Mouse (Mus musculus) CH12.LX (cell line): Measurements from ENCODE around the gene Tspo2. TPM values are rescaled to one million over a fixed set of nuclear protein-coding genes. Genes with fewer than 3 reads are reported as not detected.

Experiments
- DNase-seq: peaks from one replicate; pipeline ENCODE4 v3.0.0-alpha.2; 2013; ENCODE audit errors: extremely low read depth
- H3K27ac ChIP-seq: 2 replicates; pipeline ENCODE4 v1.5.1; 2012; ENCODE audit warnings: low read depth, mild to moderate bottlenecking, control low read depth, moderate library complexity; ENCODE audit not compliant: insufficient read depth
- H3K27me3 ChIP-seq: replicated peaks from 2 replicates; pipeline ENCODE3; 2012; ENCODE audit warnings: inconsistent platforms
- H3K36me3 ChIP-seq, 2 experiments: replicated peaks in 1 of 2; 2 replicates each; pipeline versions ENCODE3 to v1.6.1; 2012; ENCODE audit warnings: inconsistent platforms in 1 of 2, low read length in 1 of 2, mild to moderate bottlenecking in 1 of 2, mixed read lengths in 1 of 2, moderate library complexity in 1 of 2; ENCODE audit not compliant: control insufficient read depth in 1 of 2, insufficient read depth in 1 of 2
- H3K4me1 ChIP-seq, 2 experiments: 2 replicates each; pipeline ENCODE4 v1.6.1; 2012; ENCODE audit warnings: inconsistent platforms in 1 of 2, moderate library complexity in 1 of 2; ENCODE audit not compliant: insufficient read depth in 2 of 2, control insufficient read depth in 1 of 2
- H3K4me2 ChIP-seq: 2 replicates; pipeline ENCODE4 v1.6.1; 2012; ENCODE audit warnings: low read depth, mild to moderate bottlenecking, control low read depth; ENCODE audit not compliant: poor library complexity, insufficient read depth, severe bottlenecking
- H3K4me3 ChIP-seq, 3 experiments: fragments of 150-350 bp in 1 of 3; sonication (generic) in 1 of 3; replicated peaks in 1 of 3; 2 replicates each; pipeline versions ENCODE3 to v1.5.1; 2011 to 2012; ENCODE audit warnings: low read depth in 2 of 3, low read length in 2 of 3, mild to moderate bottlenecking in 2 of 3, moderate library complexity in 2 of 3, control low read depth in 1 of 3, improper control_type of control experiment in 1 of 3, inconsistent platforms in 1 of 3, mixed read lengths in 1 of 3; ENCODE audit not compliant: poor library complexity in 1 of 3
- H3K79me2 ChIP-seq: replicated peaks from 2 replicates; pipeline ENCODE4 v1.6.1; 2012; ENCODE audit warnings: mild to moderate bottlenecking, moderate library complexity; ENCODE audit not compliant: control insufficient read depth, poor library complexity, insufficient read depth, severe bottlenecking; ENCODE audit errors: extremely low read depth
- H3K9ac ChIP-seq: 2 replicates; pipeline ENCODE4 v1.6.1; 2012; ENCODE audit warnings: low read depth, mild to moderate bottlenecking, control low read depth, moderate library complexity; ENCODE audit not compliant: insufficient read depth
- H3K9me3 ChIP-seq: replicated peaks from 2 replicates; pipeline ENCODE3; 2012; ENCODE audit warnings: low read length, inconsistent platforms, mixed read lengths
- CHD1 ChIP-seq: IDR thresholded peaks from 2 replicates; pipeline ENCODE4 v1.6.1; 2012; ENCODE audit warnings: low read depth, low read length, improper control_type of control experiment, inconsistent platforms
- CHD2 ChIP-seq: IDR thresholded peaks from 2 replicates; pipeline ENCODE4 v1.6.1; 2011; ENCODE audit warnings: low read length, improper control_type of control experiment
- CTCF ChIP-seq, 2 experiments: IDR thresholded peaks in 1 of 2; conservative IDR thresholded peaks in 1 of 2; 2 replicates each; pipeline ENCODE4 v1.5.1; 2011 to 2012; ENCODE audit warnings: low read depth in 2 of 2, low read length in 2 of 2, improper control_type of control experiment in 1 of 2, inconsistent platforms in 1 of 2, mild to moderate bottlenecking in 1 of 2, moderate library complexity in 1 of 2
- ELF1 ChIP-seq: IDR thresholded peaks from 2 replicates; pipeline ENCODE4 v1.6.1; 2014; ENCODE audit warnings: low read depth, mild to moderate bottlenecking, inconsistent platforms, low read length, improper control_type of control experiment
- ETS1 ChIP-seq: conservative IDR thresholded peaks from 2 replicates; pipeline ENCODE4 v1.6.1; 2012; ENCODE audit warnings: low read depth, mild to moderate bottlenecking, inconsistent platforms, low read length, improper control_type of control experiment, moderate library complexity
- HCFC1 ChIP-seq: IDR thresholded peaks from 2 replicates; pipeline ENCODE4 v1.6.1; 2012; ENCODE audit warnings: low read depth, mild to moderate bottlenecking, inconsistent platforms, low read length, improper control_type of control experiment
- IRF4 ChIP-seq: IDR thresholded peaks from 2 replicates; pipeline ENCODE4 v1.6.1; 2014; ENCODE audit warnings: low read depth, mild to moderate bottlenecking, inconsistent platforms, low read length, improper control_type of control experiment
- JUN ChIP-seq: IDR thresholded peaks from 2 replicates; pipeline ENCODE4 v1.6.1; 2011; ENCODE audit warnings: low read depth, mild to moderate bottlenecking, low read length, improper control_type of control experiment, moderate library complexity; ENCODE audit not compliant: insufficient read depth
- JUND ChIP-seq: conservative IDR thresholded peaks from 2 replicates; pipeline ENCODE4 v1.6.1; 2011; ENCODE audit warnings: low read depth, low read length, improper control_type of control experiment
- KAT2A ChIP-seq: IDR thresholded peaks from 2 replicates; pipeline ENCODE4 v1.6.1; 2012; ENCODE audit warnings: low read length, improper control_type of control experiment, inconsistent platforms; ENCODE audit not compliant: insufficient replicate concordance
- MAFK ChIP-seq: IDR thresholded peaks from 2 replicates; pipeline ENCODE4 v1.6.1; 2011; ENCODE audit warnings: low read length, improper control_type of control experiment; ENCODE audit not compliant: insufficient replicate concordance
- MAX ChIP-seq: IDR thresholded peaks from 2 replicates; pipeline ENCODE4 v1.6.1; 2011; ENCODE audit warnings: low read length, improper control_type of control experiment
- MAZ ChIP-seq: IDR thresholded peaks from 2 replicates; pipeline ENCODE4 v1.6.1; 2012; ENCODE audit warnings: low read depth, mild to moderate bottlenecking, inconsistent platforms, low read length, improper control_type of control experiment, moderate library complexity
- MEF2A ChIP-seq: IDR thresholded peaks from 2 replicates; pipeline ENCODE4 v1.6.1; 2014; ENCODE audit warnings: low read depth, mild to moderate bottlenecking, inconsistent platforms, low read length, improper control_type of control experiment, borderline replicate concordance
- MXI1 ChIP-seq: IDR thresholded peaks from 2 replicates; pipeline ENCODE4 v1.6.1; 2011; ENCODE audit warnings: mild to moderate bottlenecking, low read depth, low read length, improper control_type of control experiment
- RCOR1 ChIP-seq: conservative IDR thresholded peaks from 2 replicates; pipeline ENCODE4 v1.6.1; 2012; ENCODE audit warnings: low read depth, mild to moderate bottlenecking, inconsistent platforms, low read length, improper control_type of control experiment
- SMC3 ChIP-seq: IDR thresholded peaks from 2 replicates; pipeline ENCODE4 v1.6.1; 2011; ENCODE audit warnings: low read depth, low read length, improper control_type of control experiment
- TBP ChIP-seq: conservative IDR thresholded peaks from 2 replicates; pipeline ENCODE4 v1.6.1; 2011; ENCODE audit warnings: low read depth, low read length, improper control_type of control experiment
- ZKSCAN1 ChIP-seq: IDR thresholded peaks from 2 replicates; pipeline ENCODE4 v1.6.1; 2012; ENCODE audit warnings: low read depth, inconsistent platforms, low read length, improper control_type of control experiment, borderline replicate concordance
- ZNF384 ChIP-seq: IDR thresholded peaks from 2 replicates; pipeline ENCODE4 v1.6.1; 2012; ENCODE audit warnings: low read depth, low read length, improper control_type of control experiment, inconsistent platforms
- dilution Hi-C: fragments of 300-500 bp; cut with MboI; formaldehyde crosslinking; loops from 2 replicates; pipeline ENCODE4 v1.14.3; 2020; ENCODE audit warnings: low sequenced_read_pairs; ENCODE audit not compliant: extremely low pct_unique_long_range_greater_than_20kb, extremely low pct_ligation_motif_present
- in situ Hi-C: fragments of 300-500 bp; cut with MboI; formaldehyde crosslinking; loops from 3 replicates; pipeline ENCODE4 v1.14.3; 2019; ENCODE audit warnings: low sequenced_read_pairs, low pct_ligation_motif_present, low pct_unique_long_range_greater_than_20kb, mixed read lengths
- polyA plus RNA-seq: library from polyadenylated mRNA; unstranded; fragments of >175 nt; gene quantifications from 2 replicates; pipeline ENCODE4 v1.2.1, GENCODE M21; 2012; ENCODE audit warnings: low read depth; ENCODE audit not compliant: insufficient read length
- total RNA-seq, 2 experiments: library from RNA; depleted of rRNA; stranded (reverse); fragments of 300-350 nt in 1 of 2; fragments of >200 nt in 1 of 2; gene quantifications; 2 replicates each; pipeline ENCODE4 v1.2.3; 2012 to 2014

The Tspo2 gene
- total and polyA plus RNA-seq, 3 experiments = not detected

- Histone ChIP-seq H3K4me3 (no peak overlapping the region), H3K27me3 (no peaks in the 10 kb centered on the region), H3K9ac (no peak overlapping the region), H3K79me2 (no peaks in the 10 kb centered on the region), H3K36me3 (no peaks in the 10 kb centered on the region), H3K4me1 (peaks cover 0 to 34% of the 10 kb centered on the region in 2 experiments; a peak in 2 of 4 replicates), H3K9me3 (no peaks in the 10 kb centered on the region), H3K4me2 (no peak overlapping the region), H3K27ac (no peak overlapping the region)
- in situ Hi-C loops = no loop called here
- dilution Hi-C loops = no loop called here
- TF ChIP-seq RCOR1 = no peak
- no peak for TF ChIP-seq KAT2A
- TF ChIP-seq CHD2 = no peak
- no peak for TF ChIP-seq MXI1
- TF ChIP-seq CHD1 = no peak
- no peak for TF ChIP-seq MAZ
- no peak for TF ChIP-seq ZKSCAN1
- TF ChIP-seq ELF1 = no peak
- no peak for TF ChIP-seq TBP
- TF ChIP-seq HCFC1 = no peak
- TF ChIP-seq MAFK = no peak
- no peak for TF ChIP-seq JUND
- no peak for TF ChIP-seq ZNF384
- no peak for TF ChIP-seq IRF4
- TF ChIP-seq CTCF (conservative IDR thresholded peaks at IDR 0.05 in 1 of 2, IDR thresholded peaks at IDR 0.05 in 1 of 2; ENCODE audit: low read depth in 2 of 2, low read length in 2 of 2) = no peak
- no peak for TF ChIP-seq JUN
- TF ChIP-seq MEF2A = no peak
- no peak for TF ChIP-seq SMC3
- no peak for TF ChIP-seq ETS1
- TF ChIP-seq MAX = no peak
- no peak for DNase-seq
These were observed 20.9 kb downstream of the Tspo2 start for GRCm38 (mm10) chr17:48430394-48430793.

GRCm38 (mm10) chr17:48427852-48428530, 23.3 kb downstream of the Tspo2 start:
- Histone ChIP-seq H3K27ac (no peak overlapping the region), H3K79me2 (no peaks in the 10 kb centered on the region), H3K9me3 (no peaks in the 10 kb centered on the region), H3K36me3 (peaks cover 0 to 3% of the 10 kb centered on the region in 2 experiments), H3K9ac (no peak overlapping the region), H3K4me1 (peaks cover 0 to 38% of the 10 kb centered on the region in 2 experiments; a peak in 3 of 4 replicates), H3K4me3 (no peak overlapping the region), H3K4me2 (no peak overlapping the region), H3K27me3 (no peaks in the 10 kb centered on the region)
- in situ Hi-C loops (no loop called here), dilution Hi-C loops (no loop called here)
- TF ChIP-seq ZNF384 (peak; percentile 62), IRF4 (no peak)
- no peak for DNase-seq
